Mouse (Mus musculus): ENCODE results near the gene Rint1. TPM values are rescaled to one million over a fixed set of nuclear protein-coding genes. Genes with fewer than 3 reads are reported as not detected.

Rint1 gene
- polyA plus RNA-seq, 1 experiment from 2014 or later = 31.2 TPM

DNA sequence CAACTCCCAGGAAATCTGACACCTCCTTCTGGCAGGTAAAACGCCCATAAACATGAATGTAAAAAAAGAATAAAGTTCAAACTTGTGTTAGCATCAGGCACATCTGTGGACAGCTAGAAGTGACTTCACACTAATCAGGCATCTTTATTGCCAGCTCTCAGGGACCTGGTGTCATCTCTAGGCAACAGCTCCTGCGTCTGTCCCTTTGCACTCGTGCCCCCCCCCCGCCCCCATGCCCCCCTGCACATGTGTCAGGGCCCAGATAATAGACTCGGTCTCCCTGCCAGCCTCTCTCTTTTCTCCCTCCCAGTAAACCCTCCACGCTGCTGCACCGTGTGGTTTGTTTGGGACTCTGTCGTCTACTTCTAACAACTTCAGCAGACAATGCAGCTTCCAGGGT, 16.4 kb upstream of the Rint1 start:
- H3K27me3 ChIP-seq (ENCODE audit: control insufficient read depth, insufficient read depth, low read length) = no peaks in the 10 kb centered on the region
- no peak overlapping the region for H3K27ac ChIP-seq (ENCODE audit: low read depth, low read length)
- no peaks in the 10 kb centered on the region for H3K4me1 ChIP-seq (replicated peaks; ENCODE audit: control insufficient read depth, insufficient read depth, low read length)
- no peak overlapping the region for H3K4me3 ChIP-seq (ENCODE audit: low read depth, low read length)
- WGBS = 75% methylated on average over 8 of the region's 8 CpGs
- ATAC-seq (replicated peaks; ENCODE audit: low FRiP score) (no peak), DNase-seq (ENCODE audit: low spot score) (no peak)
- H3K9ac ChIP-seq (ENCODE audit: low read length) = no peak overlapping the region
- H3K4me2 ChIP-seq (ENCODE audit: low read depth, low read length, severe bottlenecking) = no peak overlapping the region
- H3K36me3 ChIP-seq (ENCODE audit: control insufficient read depth, insufficient read depth, low read length) = no peaks in the 10 kb centered on the region; the same call in 1 of the 2 replicates
- no peaks in the 10 kb centered on the region for H3K9me3 ChIP-seq (ENCODE audit: control insufficient read depth, low read length)

DNA sequence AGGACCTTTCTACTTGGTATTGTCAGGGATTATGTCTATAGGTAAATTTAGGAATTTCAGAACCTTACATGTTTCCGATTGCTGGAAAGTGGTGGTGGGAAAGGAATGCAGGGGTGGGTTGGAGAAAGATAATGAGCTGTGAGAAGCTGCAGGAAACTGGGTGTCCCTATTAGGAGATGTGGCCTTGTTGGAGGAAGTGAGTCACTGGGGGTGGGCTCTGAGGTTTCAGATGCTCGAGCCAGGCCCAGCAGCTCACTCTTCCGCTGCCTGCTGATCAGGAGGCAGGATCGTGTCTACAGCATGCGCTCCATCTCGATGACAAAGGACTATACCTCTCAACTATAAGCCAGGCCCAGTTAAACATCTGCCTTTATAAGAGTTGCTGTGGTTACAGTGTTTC, 13.3 kb upstream of the Rint1 start:
- H3K9me3 ChIP-seq (ENCODE audit: control insufficient read depth, low read length) = no peaks in the 10 kb centered on the region
- no peak overlapping the region for H3K9ac ChIP-seq (ENCODE audit: low read length)
- DNase-seq (ENCODE audit: low spot score) (no peak), ATAC-seq (replicated peaks; ENCODE audit: low FRiP score) (no peak)
- H3K27ac ChIP-seq (ENCODE audit: low read depth, low read length) = no peak overlapping the region
- no peak overlapping the region for H3K4me3 ChIP-seq (ENCODE audit: low read depth, low read length)
- no peaks in the 10 kb centered on the region for H3K27me3 ChIP-seq (ENCODE audit: control insufficient read depth, insufficient read depth, low read length)
- no peak overlapping the region for H3K4me2 ChIP-seq (ENCODE audit: low read depth, low read length, severe bottlenecking)
- whole genome bisulfite sequencing = 90% methylated on average over 6 of the region's 6 CpGs
- H3K4me1 ChIP-seq (replicated peaks; ENCODE audit: control insufficient read depth, insufficient read depth, low read length) = no peaks in the 10 kb centered on the region
- no peaks in the 10 kb centered on the region; the same call in 1 of the 2 replicates for H3K36me3 ChIP-seq (ENCODE audit: control insufficient read depth, insufficient read depth, low read length)

GRCm38 (mm10) chr5:23780516-23780915, 7.0 kb upstream of the Rint1 start:
- ATAC-seq (replicated peaks; ENCODE audit: low FRiP score) = no peak
- H3K27ac ChIP-seq (ENCODE audit: low read depth, low read length) = no peak overlapping the region

DNA sequence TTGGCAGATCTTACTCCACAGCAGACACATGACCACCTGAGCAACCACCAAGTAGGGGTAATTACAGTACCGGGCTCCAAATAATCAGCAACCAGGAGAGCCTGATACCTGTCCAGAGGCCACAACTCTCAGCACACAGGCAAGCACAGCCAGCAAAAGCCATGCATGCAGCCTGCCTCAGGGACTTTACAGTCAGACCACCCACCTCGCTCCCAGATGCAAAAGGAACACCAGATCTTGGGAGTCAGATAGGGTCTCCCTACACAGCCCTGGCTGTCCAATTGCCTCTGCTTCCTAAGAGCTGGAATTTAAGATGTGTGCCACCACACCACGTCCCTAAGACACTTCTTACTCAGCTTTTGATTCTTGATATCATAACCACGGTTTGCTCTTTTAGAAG, 6.3 kb upstream of the Rint1 start:
- no peaks in the 10 kb centered on the region for H3K36me3 ChIP-seq (ENCODE audit: control insufficient read depth, insufficient read depth, low read length)
- ATAC-seq (replicated peaks; ENCODE audit: low FRiP score) = no peak
- no peaks in the 10 kb centered on the region for H3K27me3 ChIP-seq (ENCODE audit: control insufficient read depth, insufficient read depth, low read length)
- no peak overlapping the region for H3K4me2 ChIP-seq (ENCODE audit: low read depth, low read length, severe bottlenecking)
- no peak for DNase-seq (ENCODE audit: low spot score)
- H3K4me3 ChIP-seq (ENCODE audit: low read depth, low read length) = no peak overlapping the region
- no peaks in the 10 kb centered on the region; the same call in 1 of the 2 replicates for H3K9me3 ChIP-seq (ENCODE audit: control insufficient read depth, low read length)
- H3K9ac ChIP-seq (ENCODE audit: low read length) = no peak overlapping the region
- H3K4me1 ChIP-seq (replicated peaks; ENCODE audit: control insufficient read depth, insufficient read depth, low read length) = peaks cover 4% of the 10 kb centered on the region; the same call in 1 of the 2 replicates
- no peak overlapping the region for H3K27ac ChIP-seq (ENCODE audit: low read depth, low read length)
- 85% methylated on average over 4 of the region's 4 CpGs for WGBS

More at GRCm38 (mm10) chr5:23780516-23780915, 7.0 kb upstream of the Rint1 start:
- H3K4me2 ChIP-seq (ENCODE audit: low read depth, low read length, severe bottlenecking) = no peak overlapping the region
- no peak for DNase-seq (ENCODE audit: low spot score)
- H3K4me3 ChIP-seq (ENCODE audit: low read depth, low read length) = no peak overlapping the region
- no peaks in the 10 kb centered on the region for H3K27me3 ChIP-seq (ENCODE audit: control insufficient read depth, insufficient read depth, low read length)
- H3K36me3 ChIP-seq (ENCODE audit: control insufficient read depth, insufficient read depth, low read length) = no peaks in the 10 kb centered on the region
- 86% methylated on average over 4 of the region's 4 CpGs for WGBS
- no peak overlapping the region for H3K9ac ChIP-seq (ENCODE audit: low read length)
- peaks cover 4% of the 10 kb centered on the region; the same call in 1 of the 2 replicates for H3K4me1 ChIP-seq (replicated peaks; ENCODE audit: control insufficient read depth, insufficient read depth, low read length)
- no peaks in the 10 kb centered on the region; the same call in 1 of the 2 replicates for H3K9me3 ChIP-seq (ENCODE audit: control insufficient read depth, low read length)

DNA sequence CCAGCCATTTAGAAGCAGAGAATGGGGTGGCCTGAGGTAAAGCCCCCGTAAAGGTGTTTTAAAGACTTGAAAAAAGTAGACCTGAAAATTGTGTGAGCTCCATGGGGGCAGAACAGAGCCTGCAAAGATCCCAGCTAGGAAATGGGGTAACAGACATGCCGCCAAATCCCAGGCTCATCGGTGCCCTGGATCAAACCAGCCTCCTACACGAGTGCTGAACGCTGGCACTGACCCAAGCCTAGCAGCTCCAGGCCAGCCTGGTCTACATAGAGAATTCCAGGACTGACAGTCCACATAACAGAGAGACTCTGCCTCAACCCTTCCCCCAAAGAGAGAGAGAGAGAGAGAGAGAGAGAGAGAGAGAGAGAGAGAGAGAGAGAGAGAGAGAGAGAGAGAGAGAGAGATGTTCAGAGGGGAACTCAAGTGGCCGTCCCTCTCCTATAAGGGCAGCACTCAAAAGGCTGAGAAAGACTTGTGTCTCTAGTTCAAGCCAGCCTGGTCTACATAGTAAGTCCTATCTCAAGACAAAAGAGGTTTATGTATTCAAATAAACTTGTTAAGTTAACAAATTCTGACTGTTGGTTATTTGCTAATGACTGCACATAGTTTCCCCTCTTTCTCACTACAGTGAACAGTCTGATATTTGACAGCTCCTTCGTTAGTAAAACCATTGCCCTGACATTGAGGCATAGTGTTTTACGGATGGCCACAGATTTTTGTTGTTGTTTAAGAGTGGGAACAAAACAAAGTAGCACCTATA, 5.3 kb upstream of the Rint1 start:
- Histone ChIP-seq H3K4me1 (replicated peaks; ENCODE audit: control insufficient read depth, insufficient read depth, low read length) (peaks cover 4% of the 10 kb centered on the region; the same call in 1 of the 2 replicates), H3K4me3 (ENCODE audit: low read depth, low read length) (peak overlapping the region; percentile 84), H3K4me2 (ENCODE audit: low read depth, low read length, severe bottlenecking) (peak overlapping the region; percentile 74), H3K27me3 (ENCODE audit: control insufficient read depth, insufficient read depth, low read length) (no peaks in the 10 kb centered on the region), H3K9ac (ENCODE audit: low read length) (peak overlapping the region; percentile 82), H3K27ac (ENCODE audit: low read depth, low read length) (no peak overlapping the region), H3K36me3 (ENCODE audit: control insufficient read depth, insufficient read depth, low read length) (no peaks in the 10 kb centered on the region), H3K9me3 (ENCODE audit: control insufficient read depth, low read length) (no peaks in the 10 kb centered on the region; the same call in 1 of the 2 replicates)
- ATAC-seq (replicated peaks; ENCODE audit: low FRiP score) = no peak
- 45% methylated on average over 8 of the region's 8 CpGs for WGBS
- no peak for DNase-seq (ENCODE audit: low spot score)

- Histone ChIP-seq H3K4me3 (ENCODE audit: low read depth, low read length) (peak within 1 kb of the TSS; percentile 84), H3K27ac (ENCODE audit: low read depth, low read length) (no peak within 1 kb of the TSS), H3K9me3 (ENCODE audit: control insufficient read depth, low read length) (no peaks in the 10 kb centered on the region; the same call in 1 of the 2 replicates), H3K27me3 (ENCODE audit: control insufficient read depth, insufficient read depth, low read length) (no peaks in the 10 kb centered on the region), H3K36me3 (ENCODE audit: control insufficient read depth, insufficient read depth, low read length) (no peaks in the 10 kb centered on the region), H3K9ac (ENCODE audit: low read length) (peak within 1 kb of the TSS; percentile 82), H3K4me2 (ENCODE audit: low read depth, low read length, severe bottlenecking) (peak within 1 kb of the TSS; percentile 74), H3K4me1 (replicated peaks; ENCODE audit: control insufficient read depth, insufficient read depth, low read length) (peaks cover 4% of the 10 kb centered on the region; the same call in 1 of the 2 replicates)
- DNase-seq (ENCODE audit: low spot score) = peak; percentile 93
- under 1% methylated on average over 82 of the region's 86 CpGs for WGBS
- ATAC-seq (replicated peaks; ENCODE audit: low FRiP score) = peak; percentile 92
These were observed 4.3 kb upstream of the Rint1 start, which contains the start of gene Pus7 for GRCm38 (mm10) chr5:23782931-23783877. Gene Pus7, minus strand, starts transcription at chr5:23783711.

DNA sequence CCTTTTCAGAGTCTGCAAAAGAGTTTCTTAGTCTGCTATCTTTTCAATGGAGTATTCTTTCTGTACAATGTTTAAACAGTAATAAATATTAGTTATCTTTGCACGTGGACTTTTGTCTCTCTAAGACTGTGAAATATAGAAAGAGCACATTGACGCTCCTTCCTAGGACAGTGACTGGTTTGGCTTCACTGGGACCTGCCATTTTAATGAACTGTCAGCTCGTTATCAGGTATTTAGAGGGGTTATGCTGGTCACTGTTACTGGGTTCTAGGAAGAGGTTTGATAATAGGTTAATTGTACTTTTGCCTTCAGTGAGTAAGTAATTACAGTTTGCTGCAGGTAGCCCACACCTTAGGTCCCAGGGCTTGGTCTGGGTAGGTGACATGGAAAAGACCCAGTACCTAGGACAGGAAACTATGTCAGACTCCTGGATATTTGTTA, 899 bp downstream of the Rint1 start:
- no peak for DNase-seq (ENCODE audit: low spot score)
- peak overlapping the region; percentile 87 for H3K4me3 ChIP-seq (ENCODE audit: low read depth, low read length)
- H3K36me3 ChIP-seq (ENCODE audit: control insufficient read depth, insufficient read depth, low read length) = no peaks in the 10 kb centered on the region; the same call in 1 of the 2 replicates
- whole genome bisulfite sequencing = 46% methylated on average over 3 of the region's 3 CpGs
- no peak overlapping the region for H3K27ac ChIP-seq (ENCODE audit: low read depth, low read length)
- H3K9ac ChIP-seq (ENCODE audit: low read length) = peak overlapping the region; percentile 80
- no peak for ATAC-seq (replicated peaks; ENCODE audit: low FRiP score)
- no peaks in the 10 kb centered on the region for H3K27me3 ChIP-seq (ENCODE audit: control insufficient read depth, insufficient read depth, low read length)
- peaks cover 2% of the 10 kb centered on the region; the same call in 1 of the 2 replicates for H3K4me1 ChIP-seq (replicated peaks; ENCODE audit: control insufficient read depth, insufficient read depth, low read length)
- peak overlapping the region; percentile 89 for H3K4me2 ChIP-seq (ENCODE audit: low read depth, low read length, severe bottlenecking)
- H3K9me3 ChIP-seq (ENCODE audit: control insufficient read depth, low read length) = no peaks in the 10 kb centered on the region; the same call in 1 of the 2 replicates

- WGBS = 83% methylated on average over 4 of the region's 4 CpGs
- H3K9me3 ChIP-seq (ENCODE audit: control insufficient read depth, low read length) = no peaks in the 10 kb centered on the region; the same call in 1 of the 2 replicates
- H3K36me3 ChIP-seq (ENCODE audit: control insufficient read depth, insufficient read depth, low read length) = no peaks in the 10 kb centered on the region; the same call in 1 of the 2 replicates
- H3K4me2 ChIP-seq (ENCODE audit: low read depth, low read length, severe bottlenecking) = no peak overlapping the region
- H3K4me3 ChIP-seq (ENCODE audit: low read depth, low read length) = no peak overlapping the region
- H3K27me3 ChIP-seq (ENCODE audit: control insufficient read depth, insufficient read depth, low read length) = no peaks in the 10 kb centered on the region
- H3K4me1 ChIP-seq (replicated peaks; ENCODE audit: control insufficient read depth, insufficient read depth, low read length) = peaks cover 2% of the 10 kb centered on the region; the same call in 1 of the 2 replicates
- peak; percentile 37 for DNase-seq (ENCODE audit: low spot score)
- no peak for ATAC-seq (replicated peaks; ENCODE audit: low FRiP score)
- H3K27ac ChIP-seq (ENCODE audit: low read depth, low read length) = no peak overlapping the region
- no peak overlapping the region for H3K9ac ChIP-seq (ENCODE audit: low read length)
These were observed 1.6 kb downstream of the Rint1 start for GRCm38 (mm10) chr5:23789078-23789612.
